Comparison of ENCODE assay signal across 32 mouse cellular contexts in genomic region chr19:47881538-47881937, GRCm38 (mm10). TPM values are rescaled to one million over a fixed set of nuclear protein-coding genes. Genes with fewer than 3 reads are reported as not detected.
"Had no signal": no experiment of that assay in that cellular context is flagged by ENCODE, and none has a peak within 500 bp of the region (broad histone marks: within the 10 kb centered on the region; RNA-seq: fewer than 3 reads in every experiment).

No protein-coding gene starts in this region.

- H3K36me3 ChIP-seq: embryonic facial prominence, embryonic 10.5 days; embryonic facial prominence, embryonic 12.5 days; embryonic facial prominence, embryonic 13.5 days; embryonic facial prominence, embryonic 15.5 days; forebrain, embryonic 10.5 days; forebrain, embryonic 12.5 days; forebrain, embryonic 15.5 days had no signal

- DNase-seq: cerebellum, adult 2 months; cerebellum, adult 8-10 months; cerebellum, adult 9-10 months; cerebellum, adult 9-11 months; cerebellum, postnatal 14 days; cerebellum, postnatal 25 days; cerebellum, postnatal 36 days; embryo, embryonic 11 days; forebrain, postnatal 0 days; gastrocnemius, adult 2 months; gastrocnemius, postnatal 10 days; gastrocnemius, postnatal 14 days; gastrocnemius, postnatal 25 days; gastrocnemius, postnatal 36 days; heart, adult 18-20 months; heart, adult 2 months had no signal

- H3K9me3 ChIP-seq: embryonic facial prominence, embryonic 10.5 days; embryonic facial prominence, embryonic 12.5 days; embryonic facial prominence, embryonic 13.5 days; embryonic facial prominence, embryonic 15.5 days; forebrain, embryonic 10.5 days; forebrain, embryonic 12.5 days; forebrain, embryonic 13.5 days; forebrain, embryonic 15.5 days had no signal

- ATAC-seq: forebrain, postnatal 0 days had no signal

- H3K27me3 ChIP-seq: embryonic facial prominence, embryonic 12.5 days; embryonic facial prominence, embryonic 13.5 days; embryonic facial prominence, embryonic 15.5 days; forebrain, embryonic 13.5 days; forebrain, embryonic 15.5 days had no signal

- H3K27ac ChIP-seq: embryonic facial prominence, embryonic 10.5 days; embryonic facial prominence, embryonic 12.5 days; embryonic facial prominence, embryonic 13.5 days; embryonic facial prominence, embryonic 15.5 days; forebrain, embryonic 12.5 days; forebrain, embryonic 13.5 days; forebrain, embryonic 15.5 days; gastrocnemius, adult 2 months; heart, adult 2 months had no signal

- H3K4me3 ChIP-seq: embryonic facial prominence, embryonic 10.5 days; embryonic facial prominence, embryonic 12.5 days; embryonic facial prominence, embryonic 13.5 days; embryonic facial prominence, embryonic 15.5 days; erythroblast, embryonic 14.5 days; forebrain, embryonic 10.5 days; forebrain, embryonic 12.5 days; forebrain, embryonic 13.5 days; forebrain, embryonic 15.5 days; gastrocnemius, adult 2 months; heart, adult 2 months had no signal

- H3K9ac ChIP-seq: embryonic facial prominence, embryonic 12.5 days; embryonic facial prominence, embryonic 13.5 days; embryonic facial prominence, embryonic 15.5 days; forebrain, embryonic 13.5 days; forebrain, embryonic 15.5 days; forebrain, postnatal 0 days had no signal

- H3K4me1 ChIP-seq: forebrain, embryonic 13.5 days; forebrain, embryonic 15.5 days had no signal

- H3K4me2 ChIP-seq: embryonic facial prominence, embryonic 12.5 days; embryonic facial prominence, embryonic 13.5 days; embryonic facial prominence, embryonic 15.5 days; forebrain, embryonic 12.5 days; forebrain, embryonic 13.5 days; forebrain, embryonic 15.5 days had no signal

RNA-seq across cellular contexts. Expression of gene Gsto2, which starts 16.2 kb away (rescaled TPM):
- total RNA-seq: common myeloid progenitor, adult 5-6 weeks; granulocyte monocyte progenitor cell, adult 5-6 weeks had no signal
- polyA plus RNA-seq: erythroblast, embryonic 14.5 days had no signal

RNA-seq across cellular contexts. Expression of gene Cfap43, which starts 37.5 kb away (rescaled TPM):
- total RNA-seq: common myeloid progenitor, adult 5-6 weeks; gastrocnemius, adult 18-20 months; gastrocnemius, adult 8-10 months; gastrocnemius, postnatal 10 days; gastrocnemius, postnatal 14 days; gastrocnemius, postnatal 25 days; gastrocnemius, postnatal 36 days; heart, adult 2 months had no signal
- polyA plus RNA-seq: embryonic facial prominence, embryonic 11.5 days; erythroblast, embryonic 14.5 days had no signal

RNA-seq across cellular contexts. Expression of gene Cfap58, which starts 55.9 kb away (rescaled TPM):
- total RNA-seq: common myeloid progenitor, adult 5-6 weeks; gastrocnemius, adult 18-20 months; gastrocnemius, adult 2 months; gastrocnemius, adult 8-10 months; gastrocnemius, postnatal 10 days; gastrocnemius, postnatal 14 days; gastrocnemius, postnatal 25 days; gastrocnemius, postnatal 36 days; gastrocnemius, postnatal 4 days; granulocyte monocyte progenitor cell, adult 5-6 weeks had no signal
- polyA plus RNA-seq: embryonic facial prominence, embryonic 10.5 days; embryonic facial prominence, embryonic 11.5 days; embryonic facial prominence, embryonic 12.5 days; erythroblast, embryonic 14.5 days; forebrain, embryonic 10.5 days; forebrain, embryonic 11.5 days had no signal
